Mouse (Mus musculus) spleen, adult 2 months (tissue): ENCODE data around the gene Wnt5b. TPM values are rescaled to one million over a fixed set of nuclear protein-coding genes. Genes with fewer than 3 reads are reported as not detected.

Experiments
- DNase-seq, 2 experiments: peaks; one replicate each; pipeline versions ENCODE4 v3.0.0 to v3.0.0-alpha.2; 2012 to 2021; ENCODE audit warnings: low spot score in 2 of 2, low read depth in 1 of 2
- H3K27ac ChIP-seq: fragments of 200-500 bp; 2 replicates; pipeline ENCODE4 v1.5.1; 2012; ENCODE audit warnings: low read length, inconsistent platforms; ENCODE audit not compliant: insufficient read depth
- H3K27me3 ChIP-seq: fragments of 200-500 bp; 2 replicates; pipeline ENCODE4 v1.6.1; 2012; ENCODE audit warnings: mild to moderate bottlenecking, moderate library complexity, low read length, inconsistent platforms; ENCODE audit not compliant: control insufficient read depth, insufficient read depth
- H3K36me3 ChIP-seq: fragments of 200-500 bp; 2 replicates; pipeline ENCODE4 v1.6.1; 2012; ENCODE audit warnings: mild to moderate bottlenecking, low read length, inconsistent platforms; ENCODE audit not compliant: control insufficient read depth, insufficient read depth
- H3K4me1 ChIP-seq: fragments of 200-500 bp; 2 replicates; pipeline ENCODE4 v1.6.1; 2011; ENCODE audit warnings: inconsistent platforms; ENCODE audit not compliant: control insufficient read depth, insufficient read depth, insufficient read length
- H3K4me3 ChIP-seq: fragments of 200-500 bp; 2 replicates; pipeline ENCODE4 v1.5.1; 2011; ENCODE audit warnings: mild to moderate bottlenecking, inconsistent platforms; ENCODE audit not compliant: insufficient read depth, insufficient read length; ENCODE audit errors: extremely low read depth
- CTCF ChIP-seq: fragments of 200-500 bp; IDR thresholded peaks from 2 replicates; pipeline ENCODE4 v1.5.1; 2011; ENCODE audit warnings: mild to moderate bottlenecking, inconsistent platforms; ENCODE audit not compliant: insufficient read depth, insufficient read length, insufficient replicate concordance; ENCODE audit errors: extremely low read depth
- POLR2A ChIP-seq: fragments of 200-500 bp; IDR thresholded peaks from 2 replicates; pipeline ENCODE4 v1.6.1; 2011; ENCODE audit warnings: low read depth, low read length, inconsistent platforms
- WGBS: fragments of 180-500 bp; shearing (Covaris S2); methylation state at CpG from one replicate; pipeline ENCODE4 v1.1.7; 2018; 5-methylcytosine and 5-hydroxymethylcytosine counted together
- polyA plus RNA-seq: library from polyadenylated mRNA; depleted of rRNA; stranded (reverse); fragments of >200 nt; gene quantifications from 2 replicates; pipeline ENCODE4 v1.2.3, GENCODE M21; 2012

Wnt5b gene
- polyA plus RNA-seq, 1 experiment, result 1.3 TPM

- peaks cover 7% of the 10 kb centered on the region; the same call in 1 of the 2 replicates for H3K4me1 ChIP-seq
- no peak for TF ChIP-seq CTCF
- TF ChIP-seq POLR2A, result no peak; the same call in 1 of the 2 replicates
- H3K4me3 ChIP-seq, result peak overlapping the region; percentile 100
- WGBS, result under 1% methylated on average over 70 of the region's 70 CpGs
- H3K27me3 ChIP-seq, result no peaks in the 10 kb centered on the region
- DNase-seq, result peak; percentile 38 to 56
- peak overlapping the region; percentile 95 for H3K27ac ChIP-seq
- peaks cover 3% of the 10 kb centered on the region for H3K36me3 ChIP-seq
Observed at GRCm38 (mm10) chr6:119479876-119480705, 64.1 kb downstream of the Wnt5b start.

- Histone ChIP-seq H3K27ac (peak within 1 kb of the TSS; percentile 100), H3K36me3 (peaks cover 3% of the 10 kb centered on the region), H3K27me3 (no peaks in the 10 kb centered on the region), H3K4me1 (peaks cover 7% of the 10 kb centered on the region; the same call in 1 of the 2 replicates), H3K4me3 (peak within 1 kb of the TSS; percentile 100)
- 4% methylated on average over 62 of the region's 101 CpGs for WGBS
- TF ChIP-seq CTCF (no peak), POLR2A (no peak; the same call in 1 of the 2 replicates)
- DNase-seq, result peak; percentile 41 to 69
Observed at GRCm38 (mm10) chr6:119479343-119479875, 64.7 kb downstream of the Wnt5b start, which contains the start of gene Fbxl14. Fbxl14 (plus strand) TSS chr6:119479668.

GRCm38 (mm10) chr6:119478560-119479342 lies 65.4 kb downstream of the Wnt5b start:
- H3K27ac ChIP-seq, result peak overlapping the region; percentile 100
- under 1% methylated on average over 37 of the region's 49 CpGs for WGBS
- DNase-seq, result peak; percentile 61 to 78
- peaks cover 2% of the 10 kb centered on the region for H3K36me3 ChIP-seq
- peaks cover 7% of the 10 kb centered on the region; the same call in 1 of the 2 replicates for H3K4me1 ChIP-seq
- no peaks in the 10 kb centered on the region for H3K27me3 ChIP-seq
- no peak for TF ChIP-seq CTCF
- no peak for TF ChIP-seq POLR2A
- H3K4me3 ChIP-seq, result peak overlapping the region; percentile 100

- TF ChIP-seq POLR2A, result no peak
- no peak for TF ChIP-seq CTCF
- Histone ChIP-seq H3K27me3 (no peaks in the 10 kb centered on the region), H3K4me3 (no peak overlapping the region), H3K27ac (no peak overlapping the region), H3K4me1 (peaks cover 3% of the 10 kb centered on the region; the same call in 1 of the 2 replicates), H3K36me3 (no peaks in the 10 kb centered on the region)
- no peak for DNase-seq
- 85% methylated on average over 13 of the region's 13 CpGs for WGBS
Observed at GRCm38 (mm10) chr6:119477686-119478310, 66.3 kb downstream of the Wnt5b start.

- H3K36me3 ChIP-seq, result no peaks in the 10 kb centered on the region
- no peaks in the 10 kb centered on the region for H3K27me3 ChIP-seq
- 0 out of 2 replicates have a peak, but pooled peaks cover 2% of the 10 kb centered on the region for H3K4me1 ChIP-seq
- TF ChIP-seq CTCF, result no peak
- 69% methylated on average over 6 of the region's 6 CpGs for WGBS
- H3K27ac ChIP-seq, result no peak overlapping the region
- no peak for DNase-seq
- no peak overlapping the region for H3K4me3 ChIP-seq
Observed at GRCm38 (mm10) chr6:119475988-119476387, 68.2 kb downstream of the Wnt5b start.

- TF ChIP-seq CTCF (no peak), POLR2A (no peak)
- Histone ChIP-seq H3K36me3 (no peaks in the 10 kb centered on the region), H3K27me3 (no peaks in the 10 kb centered on the region), H3K4me1 (0 out of 2 replicates have a peak, but pooled peaks cover 2% of the 10 kb centered on the region), H3K27ac (no peak overlapping the region), H3K4me3 (no peak overlapping the region)
- 32% methylated on average over 4 of the region's 4 CpGs for WGBS
- DNase-seq, result no peak
Observed at GRCm38 (mm10) chr6:119473992-119474391, 70.2 kb downstream of the Wnt5b start.
